Mouse (Mus musculus) hindbrain, embryonic 10.5 days (tissue): Measurements from ENCODE around the gene Corin. TPM values are rescaled to one million over a fixed set of nuclear protein-coding genes. Genes with fewer than 3 reads are reported as not detected.

Experiments
- DNase-seq: peaks from one replicate; pipeline ENCODE4 v3.0.0-alpha.2; 2017; ENCODE audit warnings: low spot score
- H3K27ac ChIP-seq: fragments of 300-500 bp; sonication (generic); 2 replicates; pipeline ENCODE4 v1.5.1; 2016; ENCODE audit warnings: mild to moderate bottlenecking, moderate library complexity
- H3K27me3 ChIP-seq: fragments of 300-500 bp; sonication (generic); 2 replicates; pipeline ENCODE4 v1.6.1; 2016; ENCODE audit warnings: mild to moderate bottlenecking; ENCODE audit not compliant: poor library complexity, insufficient read depth, severe bottlenecking
- H3K36me3 ChIP-seq: fragments of 300-500 bp; sonication (generic); 2 replicates; pipeline ENCODE4 v1.6.1; 2016; ENCODE audit warnings: mild to moderate bottlenecking, moderate library complexity
- H3K4me1 ChIP-seq: fragments of 300-500 bp; sonication (generic); replicated peaks from 2 replicates; pipeline ENCODE4 v1.6.1; 2016; ENCODE audit warnings: mild to moderate bottlenecking
- H3K4me3 ChIP-seq: fragments of 300-500 bp; sonication (generic); 2 replicates; pipeline ENCODE4 v1.5.1; 2016; ENCODE audit warnings: mild to moderate bottlenecking, moderate library complexity
- H3K9me3 ChIP-seq: fragments of 300-500 bp; sonication (generic); 2 replicates; pipeline ENCODE4 v1.6.1; 2016; ENCODE audit warnings: mild to moderate bottlenecking, moderate library complexity
- WGBS: fragments of 180-500 bp; shearing (Covaris S2); methylation state at CpG from one replicate; pipeline ENCODE4 v1.1.7; 2016; 5-methylcytosine and 5-hydroxymethylcytosine counted together
- polyA plus RNA-seq: library from polyadenylated mRNA; unstranded; fragments of >200 nt; fragmentation: Nextera tagmentation; extraction: Ambion mirVana; gene quantifications from 2 replicates; pipeline ENCODE4 v1.2.1, GENCODE M21; 2016

Corin gene
- polyA plus RNA-seq, 1 experiment from 2014 or later = 7.8 TPM

GRCm38 (mm10) chr5:72471746-72472145 lies 32.5 kb downstream of the Corin start:
- Histone ChIP-seq H3K27me3 (no peaks in the 10 kb centered on the region), H3K27ac (no peak overlapping the region), H3K9me3 (no peaks in the 10 kb centered on the region), H3K4me3 (no peak overlapping the region), H3K36me3 (no peaks in the 10 kb centered on the region), H3K4me1 (no peaks in the 10 kb centered on the region)
- 75% methylated on average over 7 of the region's 7 CpGs for WGBS
- no peak for DNase-seq

- WGBS = 74% methylated on average over 3 of the region's 3 CpGs
- H3K36me3 ChIP-seq = no peaks in the 10 kb centered on the region
- H3K27me3 ChIP-seq = no peaks in the 10 kb centered on the region
- no peaks in the 10 kb centered on the region for H3K9me3 ChIP-seq
- no peak for DNase-seq
- H3K27ac ChIP-seq = no peak overlapping the region
- H3K4me3 ChIP-seq = no peak overlapping the region
- H3K4me1 ChIP-seq = no peaks in the 10 kb centered on the region
Observed at GRCm38 (mm10) chr5:72464932-72465331, 39.3 kb downstream of the Corin start.

GRCm38 (mm10) chr5:72459374-72460112 lies 44.7 kb downstream of the Corin start:
- H3K36me3 ChIP-seq = no peaks in the 10 kb centered on the region
- no peaks in the 10 kb centered on the region for H3K9me3 ChIP-seq
- no peak overlapping the region for H3K4me3 ChIP-seq
- DNase-seq = no peak
- no peak overlapping the region for H3K27ac ChIP-seq
- H3K27me3 ChIP-seq = no peaks in the 10 kb centered on the region
- 84% methylated on average over 7 of the region's 7 CpGs for WGBS
- H3K4me1 ChIP-seq = no peaks in the 10 kb centered on the region

DNA sequence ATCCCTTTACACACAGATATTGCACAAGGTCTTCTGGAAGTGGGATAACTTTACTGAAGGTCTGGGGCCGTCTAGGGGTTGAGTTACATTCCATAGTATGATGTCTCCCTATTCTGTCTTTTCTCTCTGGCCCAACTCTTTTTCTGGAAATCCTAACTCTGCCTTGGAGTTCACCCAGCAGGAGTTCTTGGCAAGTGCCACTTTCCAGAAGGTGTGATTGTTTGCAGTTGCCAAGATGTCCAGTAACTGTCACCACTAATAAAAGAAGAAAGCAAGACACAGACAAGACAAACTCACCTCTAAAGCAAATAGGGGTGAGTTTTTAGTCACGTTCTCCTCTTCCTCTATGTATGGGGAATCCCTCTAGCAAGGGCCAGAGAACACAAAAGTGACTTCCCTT lies 50.6 kb downstream of the Corin start:
- no peak overlapping the region for H3K27ac ChIP-seq
- 60% methylated on average over 2 of the region's 2 CpGs for WGBS
- H3K36me3 ChIP-seq = no peaks in the 10 kb centered on the region
- H3K9me3 ChIP-seq = no peaks in the 10 kb centered on the region
- H3K4me3 ChIP-seq = no peak overlapping the region
- H3K4me1 ChIP-seq = peaks cover 6% of the 10 kb centered on the region; the same call in 1 of the 2 replicates
- H3K27me3 ChIP-seq = no peaks in the 10 kb centered on the region
- DNase-seq = no peak

- Histone ChIP-seq H3K4me1 (peaks cover 6% of the 10 kb centered on the region; the same call in 1 of the 2 replicates), H3K27me3 (no peaks in the 10 kb centered on the region), H3K9me3 (no peaks in the 10 kb centered on the region), H3K4me3 (no peak overlapping the region), H3K27ac (no peak overlapping the region), H3K36me3 (no peaks in the 10 kb centered on the region)
- DNase-seq = no peak
- WGBS = 85% methylated on average over 11 of the region's 11 CpGs
Observed at GRCm38 (mm10) chr5:72453176-72453575, 51.1 kb downstream of the Corin start.

DNA sequence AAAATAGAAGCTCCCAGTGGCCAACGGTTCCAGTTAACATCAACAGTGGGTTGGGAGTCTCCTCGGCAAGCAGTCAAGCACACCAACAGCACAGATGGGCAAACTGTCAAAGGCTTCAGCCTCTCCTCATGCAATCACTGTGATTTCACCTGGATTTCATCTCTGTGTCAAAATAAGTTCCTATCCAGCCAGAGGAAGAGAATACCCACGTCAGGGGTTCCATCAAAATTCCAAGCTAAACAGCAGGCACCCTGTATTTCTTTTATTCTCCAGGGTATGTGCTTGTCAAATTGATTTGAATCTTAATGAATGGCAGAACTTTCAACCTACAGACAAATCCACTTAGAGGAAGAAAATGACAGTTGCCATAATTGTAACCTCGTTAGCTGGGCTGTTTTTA lies 51.5 kb downstream of the Corin start:
- Histone ChIP-seq H3K27me3 (no peaks in the 10 kb centered on the region), H3K4me1 (peaks cover 6% of the 10 kb centered on the region; the same call in 1 of the 2 replicates), H3K9me3 (no peaks in the 10 kb centered on the region), H3K36me3 (no peaks in the 10 kb centered on the region), H3K4me3 (no peak overlapping the region), H3K27ac (no peak overlapping the region)
- 65% methylated on average over 4 of the region's 4 CpGs for WGBS
- no peak for DNase-seq

- Histone ChIP-seq H3K27me3 (no peaks in the 10 kb centered on the region), H3K9me3 (no peaks in the 10 kb centered on the region), H3K4me1 (peaks cover 6% of the 10 kb centered on the region; the same call in 1 of the 2 replicates), H3K27ac (no peak overlapping the region), H3K36me3 (no peaks in the 10 kb centered on the region), H3K4me3 (no peak overlapping the region)
- WGBS = 66% methylated on average over 2 of the region's 2 CpGs
- DNase-seq = no peak
Observed at GRCm38 (mm10) chr5:72448846-72449245, 55.4 kb downstream of the Corin start.

DNA sequence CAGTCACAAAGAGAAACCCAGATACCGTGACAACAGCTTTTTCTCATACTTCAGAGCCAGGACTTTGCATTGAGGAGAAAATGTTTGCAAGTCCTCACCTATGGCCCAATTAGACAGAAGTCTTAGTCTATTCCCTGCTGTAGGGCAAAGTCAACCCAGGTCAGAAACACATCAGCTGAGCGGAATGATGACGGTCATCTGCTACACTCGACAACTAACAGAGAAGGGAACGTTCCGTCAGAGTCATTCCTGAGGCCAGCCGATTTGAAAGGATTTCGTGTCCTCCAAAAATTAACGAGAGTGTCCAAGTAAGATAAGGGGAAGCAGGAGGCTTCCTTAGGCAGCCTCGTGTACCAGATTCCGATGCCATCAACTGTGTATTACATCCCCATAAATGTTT lies 58.2 kb downstream of the Corin start:
- Histone ChIP-seq H3K27ac (no peak overlapping the region), H3K27me3 (no peaks in the 10 kb centered on the region), H3K4me1 (no peaks in the 10 kb centered on the region), H3K9me3 (no peaks in the 10 kb centered on the region), H3K36me3 (no peaks in the 10 kb centered on the region), H3K4me3 (no peak overlapping the region)
- no peak for DNase-seq
- WGBS = 93% methylated on average over 11 of the region's 11 CpGs

DNA sequence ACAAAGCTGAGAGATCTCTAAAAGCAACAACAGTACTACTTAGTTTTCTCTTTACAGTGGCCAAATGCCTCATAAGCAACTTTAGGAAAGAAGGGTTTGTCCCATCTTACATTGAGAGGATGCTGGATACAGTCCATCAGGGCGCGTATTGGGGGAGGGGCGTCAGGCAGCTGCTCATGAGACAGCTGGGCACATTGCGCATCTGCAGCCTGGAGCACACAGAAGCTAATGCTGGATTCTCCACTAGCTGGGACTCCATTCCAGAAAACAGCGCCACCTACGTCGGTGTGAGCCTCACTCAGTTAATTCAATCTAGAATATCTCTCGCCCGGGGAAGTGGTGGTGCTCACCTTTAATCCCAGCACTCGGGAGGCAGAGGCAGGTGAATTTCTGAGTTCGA lies 60.3 kb downstream of the Corin start:
- Histone ChIP-seq H3K27ac (no peak overlapping the region), H3K27me3 (no peaks in the 10 kb centered on the region), H3K4me3 (no peak overlapping the region), H3K9me3 (no peaks in the 10 kb centered on the region), H3K4me1 (no peaks in the 10 kb centered on the region), H3K36me3 (no peaks in the 10 kb centered on the region)
- whole genome bisulfite sequencing = 78% methylated on average over 11 of the region's 11 CpGs
- no peak for DNase-seq

DNA sequence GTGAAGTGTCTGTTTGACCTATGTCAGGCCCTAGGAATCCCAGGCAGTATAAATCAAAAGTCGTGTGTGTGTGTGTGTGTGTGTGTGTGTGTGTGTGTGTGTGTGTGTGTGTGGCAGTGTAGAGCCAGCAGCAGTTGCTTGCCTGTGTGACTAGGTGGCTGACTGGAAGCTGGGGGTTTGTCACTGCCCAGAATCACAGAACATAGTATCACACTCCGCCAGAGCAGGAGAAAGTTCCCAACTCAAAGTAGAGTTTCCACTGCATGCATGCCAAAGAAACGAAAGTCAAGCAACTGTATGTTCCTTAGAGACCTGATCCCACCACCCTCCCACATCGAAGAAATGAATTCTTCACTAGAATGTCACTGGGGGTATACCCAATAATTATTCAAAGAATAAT lies 61.3 kb downstream of the Corin start:
- Histone ChIP-seq H3K27ac (no peak overlapping the region), H3K36me3 (no peaks in the 10 kb centered on the region), H3K9me3 (no peaks in the 10 kb centered on the region), H3K27me3 (no peaks in the 10 kb centered on the region), H3K4me3 (no peak overlapping the region), H3K4me1 (no peaks in the 10 kb centered on the region)
- 82% methylated on average over 4 of the region's 4 CpGs for WGBS
- no peak for DNase-seq

- Histone ChIP-seq H3K4me1 (no peaks in the 10 kb centered on the region), H3K36me3 (no peaks in the 10 kb centered on the region), H3K4me3 (no peak overlapping the region), H3K27ac (no peak overlapping the region), H3K27me3 (no peaks in the 10 kb centered on the region), H3K9me3 (no peaks in the 10 kb centered on the region)
- WGBS = 69% methylated on average over 10 of the region's 10 CpGs
- no peak for DNase-seq
Observed at GRCm38 (mm10) chr5:72441181-72441580, 63.1 kb downstream of the Corin start.

DNA sequence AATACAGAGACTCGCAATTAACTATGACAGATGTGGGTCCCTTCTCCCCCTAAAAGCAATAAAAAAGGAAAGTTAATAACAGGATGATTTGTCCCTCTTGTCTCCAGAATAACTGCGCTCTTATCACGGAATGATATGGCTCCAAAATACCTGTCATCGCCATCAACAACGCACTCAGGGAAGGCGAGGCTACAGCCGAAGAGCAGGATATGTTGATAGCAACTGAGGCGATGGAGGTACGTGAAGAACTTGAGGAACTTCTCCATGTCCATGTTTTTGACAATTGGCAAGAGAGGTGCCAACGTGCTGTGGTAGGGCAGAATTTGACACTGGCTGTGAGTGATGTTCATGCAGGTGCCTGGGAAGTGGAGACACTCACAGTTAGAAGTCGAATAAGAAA lies 69.2 kb downstream of the Corin start:
- Histone ChIP-seq H3K27me3 (no peaks in the 10 kb centered on the region), H3K27ac (no peak overlapping the region), H3K36me3 (no peaks in the 10 kb centered on the region), H3K4me3 (no peak overlapping the region), H3K4me1 (no peaks in the 10 kb centered on the region), H3K9me3 (no peaks in the 10 kb centered on the region)
- DNase-seq = no peak
- WGBS = 94% methylated on average over 11 of the region's 11 CpGs

DNA sequence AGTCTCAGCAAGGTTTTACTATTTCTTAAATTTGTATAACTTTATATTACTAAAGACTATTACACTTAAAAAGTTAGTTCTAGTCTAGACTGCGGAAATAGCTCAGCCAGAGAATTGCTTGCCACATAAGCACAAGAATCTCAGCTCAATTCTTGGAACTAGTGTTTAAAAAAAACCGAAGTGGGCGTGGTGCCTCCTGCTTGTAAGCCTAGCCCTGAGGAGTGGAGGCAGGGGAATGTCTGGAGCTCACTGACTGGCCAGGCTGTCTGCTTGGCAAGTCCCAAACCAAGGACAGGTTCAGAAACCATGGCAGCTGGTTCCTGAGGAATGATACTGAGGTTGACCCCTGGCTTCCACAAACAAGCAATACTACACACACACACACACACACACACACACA lies 72.4 kb downstream of the Corin start:
- H3K27me3 ChIP-seq = no peaks in the 10 kb centered on the region
- no peaks in the 10 kb centered on the region for H3K36me3 ChIP-seq
- no peak overlapping the region for H3K4me3 ChIP-seq
- no peaks in the 10 kb centered on the region for H3K9me3 ChIP-seq
- WGBS = 81% methylated on average over 3 of the region's 3 CpGs
- DNase-seq = no peak
- no peaks in the 10 kb centered on the region for H3K4me1 ChIP-seq
- no peak overlapping the region for H3K27ac ChIP-seq

DNA sequence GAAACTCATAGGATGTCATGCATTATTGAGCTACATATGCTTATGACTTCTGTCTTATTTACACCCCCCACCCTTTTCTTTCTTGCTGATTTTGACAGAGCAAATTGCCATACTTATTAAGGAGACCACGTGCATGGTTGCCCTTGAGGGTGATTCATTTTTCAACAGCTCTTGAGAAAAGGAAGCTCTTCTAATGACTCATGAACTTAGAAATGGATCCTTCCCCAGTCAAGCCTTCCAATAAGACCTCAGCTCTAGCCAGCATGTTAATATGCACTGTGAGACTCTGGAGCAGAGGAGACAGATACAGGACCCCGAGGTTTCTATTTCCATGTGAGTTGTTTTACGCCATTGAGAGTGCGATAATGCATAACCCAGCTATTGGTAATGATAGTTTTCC lies 76.7 kb downstream of the Corin start:
- Histone ChIP-seq H3K9me3 (no peaks in the 10 kb centered on the region), H3K27ac (no peak overlapping the region), H3K4me1 (no peaks in the 10 kb centered on the region), H3K27me3 (no peaks in the 10 kb centered on the region), H3K4me3 (no peak overlapping the region), H3K36me3 (no peaks in the 10 kb centered on the region)
- no peak for DNase-seq
- 91% methylated on average over 4 of the region's 4 CpGs for WGBS
